Mouse (Mus musculus): ENCODE data around the gene Pla2g12a. TPM values are rescaled to one million over a fixed set of nuclear protein-coding genes. Genes with fewer than 3 reads are reported as not detected.

The Pla2g12a gene
- polyA plus RNA-seq, 1 experiment from 2014 or later: 29.1 TPM

DNA sequence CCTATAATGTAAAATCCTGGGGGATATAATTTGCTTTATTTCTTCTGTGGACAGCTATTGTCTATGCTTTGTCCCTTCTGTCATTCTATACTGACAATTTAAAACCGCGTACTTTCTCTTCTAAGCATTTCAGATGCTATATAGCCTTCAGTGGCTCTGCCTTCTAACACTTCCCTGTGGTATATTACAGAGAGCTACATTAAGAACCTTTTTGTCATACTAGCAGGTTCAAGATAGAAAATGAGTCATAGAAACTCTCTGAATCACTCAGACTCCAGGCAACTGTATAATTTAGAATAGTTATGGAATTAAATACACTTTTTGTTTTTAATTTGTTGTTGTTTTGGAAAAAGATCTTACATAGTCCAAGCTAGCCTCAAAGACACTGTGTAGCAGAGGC is 62.4 kb downstream of the Pla2g12a start:
- no peak for TF ChIP-seq CTCF (IDR thresholded peaks at IDR 0.05; ENCODE audit: low read depth)
- ATAC-seq: no peak
- 93% methylated on average over 2 of the region's 2 CpGs for WGBS

DNA sequence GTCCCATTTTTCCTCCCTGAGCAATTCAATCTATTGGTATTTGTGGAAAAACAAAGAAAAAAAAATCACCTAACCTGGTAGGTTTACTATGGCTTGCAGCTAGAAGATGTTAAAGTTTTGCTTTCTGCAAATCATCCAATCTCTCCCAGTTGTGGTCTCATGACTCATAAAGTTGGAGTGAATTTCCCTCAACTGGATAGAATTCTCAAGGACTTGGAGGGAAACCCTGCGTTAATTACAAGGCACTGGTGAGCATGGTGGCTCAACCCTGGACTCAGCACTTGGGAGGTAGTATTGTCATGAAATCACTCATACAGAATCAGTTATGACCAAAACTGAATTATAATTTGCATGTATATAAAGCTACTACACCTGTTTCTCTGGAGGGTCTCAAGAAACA is 62.9 kb downstream of the Pla2g12a start:
- Histone ChIP-seq H3K36me3 (ENCODE audit: control insufficient read depth, insufficient read depth) (no peaks in the 10 kb centered on the region), H3K27me3 (replicated peaks; ENCODE audit: control insufficient read depth, insufficient read depth, low read length) (no peaks in the 10 kb centered on the region), H3K4me2 (replicated peaks; ENCODE audit: low read depth) (no peak overlapping the region), H3K27ac (ENCODE audit: low read depth, low read length) (no peak overlapping the region), H3K9me3 (ENCODE audit: control insufficient read depth) (no peaks in the 10 kb centered on the region), H3K4me3 (ENCODE audit: low read depth, low read length) (no peak overlapping the region), H3K9ac (ENCODE audit: low read depth, low read length) (no peak overlapping the region), H3K4me1 (replicated peaks; ENCODE audit: control insufficient read depth, insufficient read depth, low read length) (no peaks in the 10 kb centered on the region)
- TF ChIP-seq CTCF (IDR thresholded peaks at IDR 0.05; ENCODE audit: low read depth): no peak
- ATAC-seq: no peak
- 92% methylated on average over 1 of the region's 1 CpGs for WGBS

More for the DNA sequence above, 62.4 kb downstream of the Pla2g12a start:
- no peaks in the 10 kb centered on the region for H3K9me3 ChIP-seq (ENCODE audit: control insufficient read depth)
- no peaks in the 10 kb centered on the region for H3K36me3 ChIP-seq (ENCODE audit: control insufficient read depth, insufficient read depth)
- no peaks in the 10 kb centered on the region for H3K27me3 ChIP-seq (replicated peaks; ENCODE audit: control insufficient read depth, insufficient read depth, low read length)
- no peak overlapping the region for H3K4me2 ChIP-seq (replicated peaks; ENCODE audit: low read depth)
- H3K27ac ChIP-seq (ENCODE audit: low read depth, low read length): no peak overlapping the region
- H3K4me3 ChIP-seq (ENCODE audit: low read depth, low read length): no peak overlapping the region
- no peaks in the 10 kb centered on the region for H3K4me1 ChIP-seq (replicated peaks; ENCODE audit: control insufficient read depth, insufficient read depth, low read length)
- H3K9ac ChIP-seq (ENCODE audit: low read depth, low read length): no peak overlapping the region

DNA sequence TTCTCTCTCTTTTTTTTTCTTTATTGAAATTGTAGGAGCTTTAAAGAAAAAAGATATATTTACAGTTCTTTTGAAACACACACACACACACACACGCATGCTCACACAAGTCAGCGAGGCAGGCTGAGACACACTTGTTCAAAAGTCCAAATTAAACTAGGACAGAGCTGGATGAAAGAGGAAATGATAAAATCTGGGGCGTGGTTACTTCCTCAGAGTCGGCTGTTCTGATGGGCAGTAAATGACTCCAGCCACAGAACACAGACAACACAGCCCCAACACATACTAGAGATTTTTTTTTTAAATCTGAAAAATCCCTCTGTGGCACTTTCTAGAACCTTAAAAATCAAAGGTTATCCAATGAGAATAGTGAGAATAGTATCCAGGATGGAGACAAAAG is 65.4 kb downstream of the Pla2g12a start:
- no peak overlapping the region for H3K9ac ChIP-seq (ENCODE audit: low read depth, low read length)
- no peaks in the 10 kb centered on the region for H3K9me3 ChIP-seq (ENCODE audit: control insufficient read depth)
- H3K4me2 ChIP-seq (replicated peaks; ENCODE audit: low read depth): no peak overlapping the region
- no peaks in the 10 kb centered on the region for H3K27me3 ChIP-seq (replicated peaks; ENCODE audit: control insufficient read depth, insufficient read depth, low read length)
- H3K4me3 ChIP-seq (ENCODE audit: low read depth, low read length): no peak overlapping the region
- no peak for TF ChIP-seq CTCF (IDR thresholded peaks at IDR 0.05; ENCODE audit: low read depth)
- no peak overlapping the region for H3K27ac ChIP-seq (ENCODE audit: low read depth, low read length)
- WGBS: 41% methylated on average over 4 of the region's 4 CpGs
- H3K4me1 ChIP-seq (replicated peaks; ENCODE audit: control insufficient read depth, insufficient read depth, low read length): no peaks in the 10 kb centered on the region
- no peaks in the 10 kb centered on the region for H3K36me3 ChIP-seq (ENCODE audit: control insufficient read depth, insufficient read depth)
- no peak for ATAC-seq

Other genes with a start within 250 kb of the Pla2g12a start
- 0.84 and 0.85 TPM in 2 replicates for gene Egf, start 123.3 kb upstream of the Pla2g12a start, polyA plus RNA-seq (2015; fragmentation: Nextera tagmentation; extraction: Ambion mirVana)
- gene Lrit3, start 74.6 kb upstream of the Pla2g12a start, polyA plus RNA-seq (2015; fragmentation: Nextera tagmentation; extraction: Ambion mirVana): 0.05 TPM in 1 of 2 replicates, not detected in the other
- 0.12 TPM in 1 of 2 replicates, not detected in the other for gene Rrh, start 56.0 kb upstream of the Pla2g12a start, polyA plus RNA-seq (2015; fragmentation: Nextera tagmentation; extraction: Ambion mirVana)
- gene Gar1, start 47.2 kb upstream of the Pla2g12a start, polyA plus RNA-seq (2015; fragmentation: Nextera tagmentation; extraction: Ambion mirVana): 29.6 and 31.1 TPM in 2 replicates
- 54.6 and 55.6 TPM in 2 replicates for gene Cfi, start 42.7 kb upstream of the Pla2g12a start, polyA plus RNA-seq (2015; fragmentation: Nextera tagmentation; extraction: Ambion mirVana)
- gene Casp6, start 22.8 kb downstream of the Pla2g12a start, polyA plus RNA-seq (2015; fragmentation: Nextera tagmentation; extraction: Ambion mirVana): 132 and 135 TPM in 2 replicates
- gene Mcub, start 91.6 kb downstream of the Pla2g12a start, polyA plus RNA-seq (2015; fragmentation: Nextera tagmentation; extraction: Ambion mirVana): 4.1 and 4.7 TPM in 2 replicates
- gene Sec24b, start 182.9 kb downstream of the Pla2g12a start, polyA plus RNA-seq (2015; fragmentation: Nextera tagmentation; extraction: Ambion mirVana): 13.1 and 13.4 TPM in 2 replicates

Data from intestine, postnatal 0 days (tissue).